Mouse (Mus musculus) heart, adult 18-20 months (tissue): Measurements from ENCODE around the gene Clip1. TPM values are rescaled to one million over a fixed set of nuclear protein-coding genes. Genes with fewer than 3 reads are reported as not detected.

Source experiments
- DNase-seq, 2 experiments: peaks; one replicate each; pipeline ENCODE4 v3.0.0; 2021 to 2022; ENCODE audit warnings: mixed read lengths in 1 of 2
- total RNA-seq, 2 experiments: library from RNA; stranded (reverse); gene quantifications; 2 replicates each; pipeline ENCODE4 v1.2.3; 2021

Gene Clip1
- total RNA-seq, 2 experiments from 2014 or later: 173 to 179 TPM

GRCm38 (mm10) chr5:123603496-123603895, 80.9 kb downstream of the Clip1 start:
- peak in 1 of 2 experiments; percentile 49 for DNase-seq

GRCm38 (mm10) chr5:123602174-123602573, 82.2 kb downstream of the Clip1 start:
- DNase-seq: no peak

GRCm38 (mm10) chr5:123599319-123599718, 85.1 kb downstream of the Clip1 start:
- DNase-seq: no peak

- DNase-seq: peak in 1 of 2 experiments; percentile 13
These were observed 90.7 kb downstream of the Clip1 start for GRCm38 (mm10) chr5:123593622-123594280.

GRCm38 (mm10) chr5:123580043-123580442, 104.4 kb downstream of the Clip1 start:
- no peak for DNase-seq

- DNase-seq: no peak
These were observed 107.7 kb downstream of the Clip1 start for GRCm38 (mm10) chr5:123576696-123577095.

- no peak for DNase-seq
These were observed 111.1 kb downstream of the Clip1 start for GRCm38 (mm10) chr5:123573362-123573761.

- peak; percentile 98 for DNase-seq
These were observed 111.8 kb downstream of the Clip1 start, which contains the start of gene Vps33a for GRCm38 (mm10) chr5:123572357-123573186. Gene Vps33a (minus strand): TSS chr5:123573038.

- DNase-seq: no peak
These were observed 123.3 kb downstream of the Clip1 start for GRCm38 (mm10) chr5:123561128-123561527.

- no peak for DNase-seq
These were observed 124.8 kb downstream of the Clip1 start for GRCm38 (mm10) chr5:123559588-123559987.

GRCm38 (mm10) chr5:123556451-123556850, 128.0 kb downstream of the Clip1 start:
- DNase-seq: peak; percentile 61 to 62

- no peak for DNase-seq
These were observed 128.7 kb downstream of the Clip1 start for GRCm38 (mm10) chr5:123555693-123556092.

- no peak for DNase-seq
These were observed 150.6 kb downstream of the Clip1 start for GRCm38 (mm10) chr5:123533801-123534200.

GRCm38 (mm10) chr5:123530056-123530455, 154.4 kb downstream of the Clip1 start:
- DNase-seq: no peak

- no peak for DNase-seq
These were observed 155.8 kb downstream of the Clip1 start for GRCm38 (mm10) chr5:123528641-123529040.

Other genes with a start within 250 kb of the Clip1 start
- gene Lrrc43, start 195.3 kb downstream of the Clip1 start, total RNA-seq: not detected
- gene Il31, start 195.1 kb downstream of the Clip1 start, total RNA-seq: not detected
- not detected for gene B3gnt4, start 174.2 kb downstream of the Clip1 start, total RNA-seq
- gene Diablo, start 160.4 kb downstream of the Clip1 start, total RNA-seq: 10 to 100 TPM; 68.8 to 70.1 TPM
- under 1 TPM in 1 of 2 experiments, not detected in 1; 0.41 TPM for gene Gm49027, start 159.1 kb downstream of the Clip1 start, total RNA-seq
- gene Vps33a, start 111.6 kb downstream of the Clip1 start, total RNA-seq: 10 to 100 TPM; 27.4 to 31.8 TPM
- 10 to 100 TPM; 17.3 to 22.0 TPM for gene Zcchc8, start 36.5 kb upstream of the Clip1 start, total RNA-seq
- 10 to 100 TPM; 35.7 to 39.7 TPM for gene Rsrc2, start 64.8 kb upstream of the Clip1 start, total RNA-seq
- under 1 TPM; 0.31 to 0.97 TPM for gene Kntc1, start 65.1 kb upstream of the Clip1 start, total RNA-seq
- gene Hcar2, start 180.9 kb upstream of the Clip1 start, total RNA-seq: under 1 TPM in 1 of 2 experiments, not detected in 1; 0.39 TPM
- gene Hcar1, start 195.4 kb upstream of the Clip1 start, total RNA-seq: under 1 TPM; 0.47 to 0.90 TPM
- 10 to 100 TPM; 54.0 to 58.7 TPM for gene Denr, start 222.6 kb upstream of the Clip1 start, total RNA-seq
- gene Gm43518, start 242.8 kb upstream of the Clip1 start, total RNA-seq: 1 to 10 TPM in 1 of 2 experiments, not detected in 1; 1.1 TPM
- gene Ccdc62, start 246.1 kb upstream of the Clip1 start, total RNA-seq: 1 to 10 TPM; 3.8 to 4.1 TPM